Mouse (Mus musculus): ENCODE data around the gene Irf2bpl.

The Irf2bpl gene

GRCm38 (mm10) chr12:86886446-86886965 lies 1.9 kb upstream of the Irf2bpl start:
- DNase-seq (ENCODE audit: low spot score in 2 of 2), result no peak

GRCm38 (mm10) chr12:86885746-86886145 lies 1.1 kb upstream of the Irf2bpl start:
- no peak for DNase-seq (ENCODE audit: low spot score in 2 of 2)

DNA sequence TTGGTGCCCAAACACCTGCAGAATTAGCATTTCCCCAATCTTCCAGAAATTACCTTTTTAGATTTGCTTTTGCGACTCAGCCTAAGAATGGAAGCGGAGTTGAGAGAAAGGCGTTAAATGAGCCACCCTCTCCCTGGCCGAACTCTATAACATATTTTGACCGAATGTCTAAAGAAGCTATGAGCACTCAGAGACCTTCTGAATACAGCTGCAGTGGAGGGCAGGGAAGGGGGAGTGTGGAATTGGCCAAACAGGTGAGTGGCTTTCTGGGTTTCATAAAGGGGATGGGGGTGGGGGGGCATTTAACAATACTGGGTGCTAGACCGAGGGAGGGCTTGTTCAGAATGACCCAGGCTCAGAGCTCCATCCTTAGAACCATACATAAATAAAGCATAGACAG lies 738 bp upstream of the Irf2bpl start:
- no peak for DNase-seq (ENCODE audit: low spot score in 2 of 2)

DNA sequence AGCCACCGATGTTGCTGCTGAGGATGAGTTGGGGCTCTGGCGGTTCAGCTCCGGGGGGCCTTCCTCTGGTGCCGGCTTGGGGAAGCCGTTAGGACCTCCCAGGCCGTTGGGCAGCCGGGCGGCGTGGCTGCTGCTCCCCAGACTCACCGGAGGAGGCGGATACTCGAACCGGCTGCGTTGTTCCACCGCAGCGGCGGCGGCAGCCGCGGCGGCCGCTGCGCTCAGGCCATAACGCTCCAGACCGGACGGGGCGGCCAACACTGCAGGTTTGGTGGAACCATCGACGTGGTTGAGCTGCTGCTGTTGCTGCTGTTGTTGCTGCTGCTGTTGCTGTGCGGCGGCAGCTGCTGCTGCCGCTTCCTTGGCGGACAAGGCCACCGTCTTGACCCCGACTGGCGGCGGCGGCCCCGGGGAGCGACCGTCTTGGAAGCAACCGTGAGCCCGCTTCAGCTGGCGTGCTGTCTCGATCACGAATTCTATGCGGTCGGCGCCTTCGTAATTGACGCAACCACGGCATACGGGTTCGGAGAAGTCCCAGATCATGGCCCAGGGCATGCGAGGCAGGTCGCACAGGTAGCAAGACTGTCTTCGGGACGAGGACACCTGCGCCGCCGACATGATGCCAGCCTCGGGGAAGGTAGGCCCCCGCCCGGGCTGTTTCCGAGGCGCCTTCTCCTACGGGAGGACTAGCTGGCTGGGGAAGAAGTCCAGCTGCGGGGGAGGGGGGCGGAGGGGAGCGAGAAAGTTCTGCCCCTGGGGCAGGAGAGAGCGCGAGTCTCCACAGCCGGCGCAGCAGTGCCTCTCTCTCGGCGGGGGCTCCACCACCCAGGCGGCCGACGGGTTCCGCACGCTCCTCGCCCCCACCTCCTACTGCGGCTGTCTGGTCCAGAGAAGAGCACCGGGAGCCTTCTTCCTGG lies 1.1 kb downstream of the Irf2bpl start:
- DNase-seq (ENCODE audit: low spot score in 2 of 2), result peak in 1 of 2 experiments; percentile 38

DNA sequence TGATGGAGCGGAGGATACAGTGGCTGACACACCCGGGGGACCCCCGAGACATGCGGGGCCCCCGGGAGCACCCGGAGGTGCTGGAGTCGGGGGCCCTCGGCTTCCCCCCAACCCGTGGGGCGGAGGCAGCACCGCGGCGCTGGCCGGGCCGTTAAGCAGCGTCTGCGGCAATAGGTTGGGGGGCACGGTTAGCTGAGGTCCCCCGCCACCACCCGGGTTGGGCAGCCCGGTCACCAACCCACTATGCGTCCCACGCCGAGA lies 1.6 kb downstream of the Irf2bpl start:
- DNase-seq (ENCODE audit: low spot score in 2 of 2), result no peak

GRCm38 (mm10) chr12:86882279-86883018 lies 2.1 kb downstream of the Irf2bpl start:
- DNase-seq (ENCODE audit: low spot score in 2 of 2), result peak; percentile 55 to 65

DNA sequence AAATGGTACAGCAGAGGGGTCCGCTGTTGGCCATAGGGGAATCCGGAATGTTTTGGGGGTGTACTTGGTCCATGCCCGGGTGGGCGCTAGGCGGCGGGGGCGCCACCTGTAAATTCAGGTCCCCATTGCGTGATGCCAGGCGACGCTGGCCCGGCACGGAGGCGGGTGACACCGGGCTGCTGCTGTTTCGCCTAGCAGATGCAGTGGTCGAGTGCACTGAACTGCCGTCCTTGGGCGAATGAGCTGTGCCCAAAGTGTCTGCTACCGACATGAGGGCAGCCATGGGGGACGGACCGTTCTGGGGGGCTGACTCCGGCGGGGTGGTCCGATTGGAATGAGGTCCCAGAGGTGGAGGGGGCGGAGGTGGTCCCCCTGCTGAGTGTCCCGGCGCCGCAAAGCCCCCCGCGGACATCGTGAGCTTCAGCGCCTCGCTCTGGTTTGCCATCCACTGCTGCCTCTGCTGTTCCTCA lies 2.8 kb downstream of the Irf2bpl start:
- DNase-seq (ENCODE audit: low spot score in 2 of 2), result no peak

GRCm38 (mm10) chr12:86880090-86880723 lies 4.4 kb downstream of the Irf2bpl start:
- no peak for DNase-seq (ENCODE audit: low spot score in 2 of 2)

DNA sequence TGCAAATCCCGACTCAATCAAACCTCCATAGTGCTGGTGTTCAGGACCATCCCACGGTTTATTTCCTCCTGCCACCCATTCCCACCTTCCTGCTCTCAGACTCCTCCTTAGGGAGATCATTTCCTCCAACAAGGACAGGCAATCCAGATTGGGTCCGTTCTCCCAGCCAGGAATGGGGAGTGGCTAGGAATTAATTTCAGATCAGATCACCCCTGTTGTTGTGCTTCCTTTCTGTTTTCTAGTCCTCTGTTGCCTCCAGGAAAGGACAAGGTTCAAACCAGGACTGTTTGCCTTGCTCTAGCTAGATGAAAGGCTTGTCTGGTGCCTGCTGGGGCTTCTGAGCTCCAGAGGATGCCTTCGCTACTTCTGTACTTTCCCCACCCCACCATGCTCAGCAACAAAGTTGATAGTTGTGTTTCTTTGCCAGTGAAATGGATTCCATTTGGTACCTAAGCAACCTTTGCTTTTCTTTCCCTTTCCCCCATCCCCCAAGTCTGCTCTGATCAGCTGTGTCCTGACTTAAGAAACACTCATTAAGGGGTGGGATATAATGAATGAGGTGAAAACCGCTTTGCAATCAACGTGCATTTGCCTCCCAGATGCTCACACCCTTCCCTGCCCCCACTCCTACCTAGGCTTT lies 5.0 kb downstream of the Irf2bpl start:
- DNase-seq (ENCODE audit: low spot score in 2 of 2), result no peak

DNA sequence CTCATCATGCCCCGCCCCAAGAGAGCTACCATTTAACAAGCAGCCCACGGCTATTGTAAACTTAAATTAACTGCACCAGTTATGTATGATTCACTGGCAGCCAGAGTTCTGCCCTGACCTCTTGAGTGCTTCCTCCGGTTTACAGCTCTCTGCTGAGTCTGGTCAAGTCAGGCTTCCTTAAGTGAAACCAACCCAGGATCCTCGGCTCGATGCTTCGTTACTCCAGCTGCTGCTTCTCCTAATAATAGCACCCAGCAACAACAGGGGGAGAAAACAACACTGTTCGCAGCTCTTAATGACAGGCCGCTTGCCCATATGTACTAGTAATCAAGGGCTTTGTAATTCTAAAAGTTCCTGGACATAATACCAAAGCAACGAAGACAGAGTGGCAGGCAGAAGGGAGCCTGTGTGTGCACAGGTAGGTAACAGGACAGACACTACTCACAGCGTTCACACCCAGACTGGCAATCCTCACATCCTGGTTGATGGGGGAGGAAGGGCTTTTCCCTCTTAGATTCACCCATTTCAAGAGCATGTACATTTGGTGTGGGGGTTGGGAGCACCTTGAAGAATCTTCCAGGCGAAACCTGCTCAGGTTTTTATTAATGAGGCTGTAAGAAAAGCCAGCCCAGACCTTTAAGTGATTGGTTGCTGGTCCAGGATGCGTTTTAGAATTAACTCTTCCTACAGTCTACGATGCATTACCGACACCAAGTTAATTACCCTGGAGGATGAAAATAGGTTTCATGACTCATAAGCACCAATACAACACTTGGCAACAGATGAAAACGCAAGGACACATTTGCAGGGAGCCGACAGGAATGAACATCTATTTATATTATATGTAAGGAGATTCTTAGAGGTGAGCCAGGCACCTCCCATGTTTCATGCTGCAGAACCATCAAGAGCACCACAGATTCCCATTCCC lies 5.9 kb downstream of the Irf2bpl start:
- no peak for DNase-seq (ENCODE audit: low spot score in 2 of 2)

- DNase-seq (ENCODE audit: low spot score in 2 of 2), result no peak
Measured at GRCm38 (mm10) chr12:86876981-86877380, 7.6 kb downstream of the Irf2bpl start.

DNA sequence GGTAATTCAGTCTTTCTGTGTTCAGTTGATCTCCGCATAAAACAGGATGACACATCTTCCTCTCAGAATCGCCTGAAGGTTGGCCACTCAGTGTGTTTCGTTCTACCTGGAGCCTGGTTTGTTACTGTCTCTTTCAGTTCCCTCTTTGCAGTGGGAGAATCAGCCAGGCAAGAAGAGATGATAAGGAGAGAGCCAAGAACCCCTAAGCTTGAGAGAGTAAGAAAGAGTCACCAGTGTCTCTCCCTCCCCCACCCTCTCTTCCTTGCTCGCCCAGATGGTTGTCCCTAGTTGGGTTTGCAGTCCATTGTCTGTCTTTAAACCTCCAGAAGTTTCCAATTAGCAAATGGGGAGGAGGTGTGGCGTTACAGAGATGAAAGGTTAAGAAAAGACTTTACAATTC lies 8.5 kb downstream of the Irf2bpl start:
- DNase-seq (ENCODE audit: low spot score in 2 of 2), result no peak

- no peak for DNase-seq (ENCODE audit: low spot score in 2 of 2)
Measured at GRCm38 (mm10) chr12:86872335-86873040, 12.1 kb downstream of the Irf2bpl start.

DNA sequence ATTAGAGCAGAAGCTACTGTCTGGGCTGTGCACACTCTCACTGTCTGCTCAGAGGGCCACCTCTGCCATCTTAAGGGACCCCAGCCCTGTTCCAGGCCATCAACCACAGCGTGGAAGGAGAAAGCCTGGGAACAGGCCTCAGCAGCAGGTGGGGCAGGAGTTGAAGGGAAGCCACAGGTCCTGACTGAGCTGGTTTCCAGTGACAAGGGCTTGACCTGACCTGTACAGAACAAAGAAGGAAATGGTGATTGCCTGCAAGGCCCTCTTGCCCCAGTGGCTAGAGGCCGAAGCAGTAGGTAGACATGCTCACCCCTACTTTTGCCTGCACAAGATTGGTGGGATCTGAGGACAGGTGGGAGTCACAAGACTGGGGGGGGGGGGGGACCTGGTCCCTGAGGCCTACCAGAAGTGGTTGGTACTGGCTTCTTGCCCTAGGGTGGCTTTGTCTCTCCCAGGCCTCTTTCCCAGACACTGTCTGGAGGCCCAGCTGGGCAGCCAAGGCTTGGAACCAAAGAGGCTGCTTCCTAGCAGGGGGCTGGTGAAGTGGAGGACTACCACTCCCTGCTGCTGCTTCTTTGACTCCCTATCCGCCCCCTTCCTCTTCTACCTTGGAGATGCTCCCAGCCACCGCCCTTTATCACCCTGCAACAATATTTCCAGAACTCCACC lies 12.8 kb downstream of the Irf2bpl start:
- no peak for DNase-seq (ENCODE audit: low spot score in 2 of 2)

DNA sequence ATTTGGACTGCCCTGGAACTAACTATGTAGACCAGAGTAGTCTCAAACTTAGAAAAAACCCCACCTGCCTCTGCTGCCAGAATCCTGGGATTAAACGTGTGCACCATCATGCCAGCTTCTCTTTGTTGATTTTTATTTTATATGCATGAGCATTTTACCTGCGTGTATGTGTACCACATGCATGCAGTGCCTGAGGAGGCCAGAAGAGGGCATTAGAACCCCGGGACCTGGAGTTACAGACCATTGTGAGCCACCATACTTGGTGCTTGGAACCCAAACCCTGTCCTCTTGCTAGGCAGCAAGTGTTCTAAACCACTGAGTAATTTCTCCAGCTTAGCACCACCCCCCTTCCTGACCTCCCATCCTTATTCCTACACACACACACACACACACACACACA lies 13.6 kb downstream of the Irf2bpl start:
- DNase-seq (ENCODE audit: low spot score in 2 of 2), result no peak

DNA sequence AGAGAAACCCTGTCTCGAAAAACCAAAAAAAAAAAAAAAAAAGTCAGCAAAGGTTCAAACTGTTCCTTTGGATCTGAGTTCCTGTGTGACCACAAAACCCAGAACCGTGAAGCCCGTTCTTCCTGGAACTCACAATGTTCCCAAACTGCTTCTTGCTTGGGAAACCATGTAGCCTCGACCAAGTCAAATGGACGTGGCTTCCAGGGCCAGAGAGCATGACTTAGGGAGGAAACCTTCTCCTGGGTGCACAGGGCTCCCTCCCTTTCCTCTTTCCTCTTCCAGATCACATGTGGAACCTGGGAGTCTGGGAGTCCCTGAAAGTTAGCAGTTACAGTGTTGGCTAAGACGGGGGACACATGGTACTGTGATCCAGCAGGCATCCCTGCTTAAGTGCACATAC lies 14.8 kb downstream of the Irf2bpl start:
- DNase-seq (ENCODE audit: low spot score in 2 of 2), result no peak

DNA sequence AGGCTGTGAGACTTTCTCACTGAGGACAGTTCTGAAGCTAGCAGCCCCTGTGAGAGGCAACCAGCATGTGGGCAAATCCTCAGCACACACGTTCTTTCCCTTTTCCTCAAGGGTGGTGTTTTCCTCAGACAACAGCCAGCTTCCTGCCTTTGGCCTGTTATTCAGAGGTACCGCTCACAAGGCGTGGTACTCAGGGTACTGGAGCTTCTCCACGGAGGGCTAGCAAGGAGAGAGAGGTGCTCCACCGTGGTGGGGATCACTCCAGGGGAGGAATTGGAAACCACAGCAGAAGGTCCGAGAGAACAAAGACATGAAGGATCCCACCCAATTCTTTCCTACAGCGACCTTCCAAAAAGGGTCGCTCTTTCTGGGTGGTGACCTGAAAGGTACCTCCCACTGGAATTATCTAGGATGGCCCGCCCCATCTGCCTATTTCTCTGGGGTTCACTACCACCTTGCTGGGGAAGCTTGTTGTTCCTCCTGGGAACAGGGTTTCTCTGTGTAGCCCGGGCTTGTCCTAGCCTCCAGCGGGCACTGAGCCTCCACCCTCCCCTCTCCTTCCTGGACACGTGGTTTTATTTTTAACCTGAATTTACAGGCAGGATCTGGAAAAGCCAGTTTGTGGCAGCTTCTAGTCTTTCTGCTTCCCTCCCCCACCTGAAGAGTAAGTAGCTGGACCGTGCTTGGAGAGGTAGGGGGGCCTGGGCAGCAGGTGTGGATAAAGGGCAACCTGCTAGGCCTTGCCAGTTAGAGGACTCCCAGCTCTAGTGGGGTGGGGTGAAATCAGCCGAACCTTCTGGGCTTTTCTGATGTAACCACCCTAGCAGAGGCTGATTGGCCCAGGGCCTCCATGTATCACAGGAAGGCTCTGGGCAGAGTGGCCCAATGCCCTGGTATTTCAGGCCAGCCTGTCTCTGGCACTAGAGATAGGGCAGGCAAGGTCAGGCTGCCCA lies 17.1 kb downstream of the Irf2bpl start:
- DNase-seq (ENCODE audit: low spot score in 2 of 2), result no peak

- DNase-seq (ENCODE audit: low spot score in 2 of 2), result no peak
Measured at GRCm38 (mm10) chr12:86864316-86865020, 20.1 kb downstream of the Irf2bpl start.
